Mouse (Mus musculus) frontal cortex, postnatal 10 days (tissue): ENCODE measurements around the gene Map3k11.

Source experiments
- DNase-seq, 2 experiments: peaks; one replicate each; pipeline ENCODE4 v3.0.0; 2022; ENCODE audit warnings: low spot score in 2 of 2, mixed read lengths in 1 of 2

The Map3k11 gene

GRCm38 (mm10) chr19:5731264-5731978 is 42.9 kb downstream of the Map3k11 start:
- DNase-seq, result peak; percentile 92

- DNase-seq, result no peak
Measured at GRCm38 (mm10) chr19:5734325-5734724, 45.8 kb downstream of the Map3k11 start.

GRCm38 (mm10) chr19:5739446-5739845 is 50.9 kb downstream of the Map3k11 start:
- no peak for DNase-seq

- DNase-seq, result peak; percentile 60 to 67
Measured at GRCm38 (mm10) chr19:5740320-5741317, 52.1 kb downstream of the Map3k11 start, which contains the start of gene Ltbp3. TSS of gene Ltbp3 (plus strand) at chr19:5740904.

- DNase-seq, result peak; percentile 72 to 79
Measured at GRCm38 (mm10) chr19:5741641-5742240, 53.2 kb downstream of the Map3k11 start.

- DNase-seq, result no peak
Measured at GRCm38 (mm10) chr19:5742241-5742641, 53.7 kb downstream of the Map3k11 start.

GRCm38 (mm10) chr19:5743576-5743975 is 55.0 kb downstream of the Map3k11 start:
- DNase-seq, result no peak

- DNase-seq, result no peak
Measured at GRCm38 (mm10) chr19:5745756-5746710, 57.5 kb downstream of the Map3k11 start.

GRCm38 (mm10) chr19:5746907-5747363 is 58.4 kb downstream of the Map3k11 start:
- DNase-seq, result no peak

GRCm38 (mm10) chr19:5749476-5749875 is 60.9 kb downstream of the Map3k11 start:
- no peak for DNase-seq

GRCm38 (mm10) chr19:5750951-5751350 is 62.4 kb downstream of the Map3k11 start:
- DNase-seq, result no peak

- DNase-seq, result no peak
Measured at GRCm38 (mm10) chr19:5751742-5752141, 63.2 kb downstream of the Map3k11 start.
